Mouse (Mus musculus) ovary, postnatal 14 days (tissue): ENCODE results near the gene Fermt3.
A peak's percentile ranks its signal among the peaks of the same experiment; 100 is the strongest.
"Not testable (repeated sequence)": the region's sequence is repeated elsewhere in the genome, so short reads cannot be mapped to it uniquely, and the experiment has no call there.

Experiments used
- DNase-seq: peaks from one replicate; pipeline ENCODE4 v3.0.0; 2022; ENCODE audit warnings: low spot score

The Fermt3 gene

GRCm38 (mm10) chr19:6991166-6991565 lies 28.1 kb downstream of the Fermt3 start:
- not testable (repeated sequence) for DNase-seq

- no peak for DNase-seq
Measured at GRCm38 (mm10) chr19:6990712-6991111, 28.6 kb downstream of the Fermt3 start.

- DNase-seq, result no peak
Measured at GRCm38 (mm10) chr19:6989251-6989650, 30.0 kb downstream of the Fermt3 start.

GRCm38 (mm10) chr19:6987904-6988285 lies 31.4 kb downstream of the Fermt3 start:
- DNase-seq, result no peak

- DNase-seq, result no peak
Measured at GRCm38 (mm10) chr19:6987061-6987903, 32.0 kb downstream of the Fermt3 start, which contains the start of gene Vegfb. TSS of gene Vegfb (minus strand) at chr19:6987651.

- DNase-seq, result no peak
Measured at GRCm38 (mm10) chr19:6985951-6986708, 33.1 kb downstream of the Fermt3 start.

GRCm38 (mm10) chr19:6985300-6985699 lies 34.0 kb downstream of the Fermt3 start:
- DNase-seq, result no peak

- no peak for DNase-seq
Measured at GRCm38 (mm10) chr19:6983621-6984020, 35.6 kb downstream of the Fermt3 start.

GRCm38 (mm10) chr19:6981465-6981864 lies 37.8 kb downstream of the Fermt3 start:
- DNase-seq, result no peak

- peak; percentile 97 for DNase-seq
Measured at GRCm38 (mm10) chr19:6980381-6981093, 38.7 kb downstream of the Fermt3 start, which contains the start of gene Fkbp2. TSS of gene Fkbp2 (minus strand) at chr19:6980501.

- peak; percentile 99 for DNase-seq
Measured at GRCm38 (mm10) chr19:6979486-6980380, 39.5 kb downstream of the Fermt3 start.

GRCm38 (mm10) chr19:6979001-6979479 lies 40.2 kb downstream of the Fermt3 start:
- DNase-seq, result no peak

GRCm38 (mm10) chr19:6978639-6978974 lies 40.7 kb downstream of the Fermt3 start:
- DNase-seq, result no peak

- no peak for DNase-seq
Measured at GRCm38 (mm10) chr19:6977759-6978638, 41.3 kb downstream of the Fermt3 start.

- DNase-seq, result no peak
Measured at GRCm38 (mm10) chr19:6975537-6976521, 43.4 kb downstream of the Fermt3 start, which contains the start of gene Plcb3. TSS of gene Plcb3 (minus strand) at chr19:6976470.

- DNase-seq, result peak; percentile 65
Measured at GRCm38 (mm10) chr19:6974211-6975205, 44.8 kb downstream of the Fermt3 start, which contains the start of gene Ppp1r14b. TSS of gene Ppp1r14b (plus strand) at chr19:6974968.

GRCm38 (mm10) chr19:6973581-6974190 lies 45.6 kb downstream of the Fermt3 start:
- DNase-seq, result no peak
